Mouse (Mus musculus): ENCODE results near the gene Esrrg. TPM values are rescaled to one million over a fixed set of nuclear protein-coding genes. Genes with fewer than 3 reads are reported as not detected.

Esrrg gene
- polyA plus RNA-seq, 1 experiment from 2014 or later = 21.2 TPM

DNA sequence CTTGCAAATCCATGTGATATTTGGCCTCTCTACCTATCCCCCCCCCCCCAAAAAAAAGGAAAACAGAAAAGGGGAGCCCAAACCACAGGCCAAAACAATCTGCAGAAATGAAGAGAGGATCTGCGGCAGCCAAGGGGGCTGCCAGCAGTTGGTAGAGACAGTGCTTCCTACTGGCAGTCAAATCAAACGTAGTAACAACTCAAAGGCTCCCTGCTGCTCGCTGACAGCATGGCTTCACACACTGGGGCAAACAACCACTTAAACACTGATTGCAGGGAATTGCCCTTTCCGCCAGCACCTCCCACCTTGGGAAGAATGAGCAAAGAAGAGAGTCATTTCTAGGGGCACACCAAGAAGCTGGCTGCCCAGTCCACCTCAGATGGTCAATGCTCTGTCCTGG, 422.7 kb downstream of the Esrrg start:
- ATAC-seq (ENCODE audit: extremely low read depth, insufficient number of reproducible peaks, low FRiP score, low TSS enrichment) = no peak
- no peaks in the 10 kb centered on the region for H3K27me3 ChIP-seq (replicated peaks)
- H3K4me1 ChIP-seq = peaks cover 11% of the 10 kb centered on the region
- H3K36me3 ChIP-seq = no peaks in the 10 kb centered on the region
- H3K9me3 ChIP-seq = no peaks in the 10 kb centered on the region
- H3K27ac ChIP-seq (replicated peaks) = no peak overlapping the region
- H3K4me3 ChIP-seq = no peak overlapping the region
- WGBS = 31% methylated on average over 4 of the region's 4 CpGs
- H3K9ac ChIP-seq = 0 out of 2 replicates have a peak overlapping the region, but pooled peaks have one; percentile 28
- no peak overlapping the region for H3K4me2 ChIP-seq

DNA sequence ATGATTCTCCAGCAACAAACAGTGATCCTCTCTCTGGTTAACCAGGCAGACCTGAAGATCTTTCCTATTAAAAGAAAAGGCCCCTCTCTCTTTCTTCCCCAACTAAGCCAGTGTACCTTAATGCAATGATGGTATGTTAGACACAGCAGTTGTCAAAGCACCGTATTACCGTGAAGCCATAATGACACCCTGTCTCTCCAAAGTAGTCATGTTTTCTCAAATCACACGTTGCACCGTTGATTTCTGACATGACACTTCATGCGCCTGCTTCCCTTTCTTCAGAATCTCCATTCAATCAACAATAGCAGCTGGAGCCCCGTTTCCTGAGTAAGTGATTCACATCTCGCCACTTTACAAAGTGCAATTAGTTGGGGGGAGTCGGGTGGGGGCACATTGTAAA, 427.4 kb downstream of the Esrrg start:
- no peak for ATAC-seq (ENCODE audit: extremely low read depth, insufficient number of reproducible peaks, low FRiP score, low TSS enrichment)
- no peak overlapping the region for H3K27ac ChIP-seq (replicated peaks)
- H3K9ac ChIP-seq = no peak overlapping the region
- no peaks in the 10 kb centered on the region for H3K27me3 ChIP-seq (replicated peaks)
- H3K9me3 ChIP-seq = no peaks in the 10 kb centered on the region
- 34% methylated on average over 8 of the region's 8 CpGs for WGBS
- no peak overlapping the region for H3K4me2 ChIP-seq
- peaks cover 2% of the 10 kb centered on the region; the same call in 1 of the 2 replicates for H3K36me3 ChIP-seq
- H3K4me1 ChIP-seq = peaks cover 10% of the 10 kb centered on the region
- H3K4me3 ChIP-seq = no peak overlapping the region

DNA sequence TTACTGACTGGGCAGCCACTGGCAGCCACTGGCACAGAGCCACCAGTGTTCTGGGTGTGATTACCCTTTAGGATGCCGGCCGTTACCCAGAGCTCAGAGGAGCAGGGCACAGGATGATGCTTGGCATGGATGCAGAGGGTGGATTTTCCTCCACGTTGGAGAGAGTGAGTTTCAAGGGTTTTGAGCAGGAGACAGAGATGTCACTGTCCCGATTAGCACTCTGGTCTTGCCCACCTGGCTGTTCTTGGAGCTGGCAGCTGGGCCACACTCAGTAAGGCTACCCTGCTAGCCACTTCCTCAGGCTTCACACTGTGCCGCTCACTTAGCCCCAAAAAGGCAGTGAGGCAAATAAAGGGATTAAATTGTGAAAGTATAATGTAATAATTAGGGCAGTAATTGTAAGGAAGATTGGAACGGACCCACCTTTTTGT, 438.1 kb downstream of the Esrrg start:
- no peak overlapping the region for H3K4me3 ChIP-seq
- H3K9ac ChIP-seq = no peak overlapping the region
- H3K9me3 ChIP-seq = 0 out of 2 replicates have a peak, but pooled peaks cover 6% of the 10 kb centered on the region
- H3K36me3 ChIP-seq = peaks cover 42% of the 10 kb centered on the region
- H3K4me1 ChIP-seq = peaks cover 4% of the 10 kb centered on the region
- 82% methylated on average over 6 of the region's 6 CpGs for WGBS
- no peak for ATAC-seq (ENCODE audit: extremely low read depth, insufficient number of reproducible peaks, low FRiP score, low TSS enrichment)
- H3K27me3 ChIP-seq (replicated peaks) = no peaks in the 10 kb centered on the region
- H3K27ac ChIP-seq (replicated peaks) = no peak overlapping the region
- H3K4me2 ChIP-seq = no peak overlapping the region

DNA sequence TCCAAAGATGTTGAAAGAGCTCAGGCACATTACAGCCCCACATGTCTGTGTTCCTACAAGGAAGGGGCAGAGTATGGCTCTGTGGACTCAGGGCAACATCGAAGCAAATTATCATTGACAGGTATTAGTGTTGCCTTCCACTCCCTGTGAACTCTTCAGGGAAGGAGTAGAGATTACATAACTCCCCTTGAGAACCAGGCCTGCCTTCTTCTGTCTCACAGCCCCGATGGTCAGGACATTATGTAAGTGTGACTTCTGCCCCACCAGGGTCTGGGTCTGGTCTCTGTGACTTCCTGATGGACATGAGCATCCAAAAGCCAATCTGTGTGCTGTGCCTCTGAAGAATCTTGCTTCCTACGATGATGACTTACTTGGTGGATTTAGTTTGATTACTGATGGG, 438.6 kb downstream of the Esrrg start:
- Histone ChIP-seq H3K36me3 (peaks cover 42% of the 10 kb centered on the region), H3K4me1 (0 out of 2 replicates have a peak, but pooled peaks cover 3% of the 10 kb centered on the region), H3K9ac (no peak overlapping the region), H3K9me3 (0 out of 2 replicates have a peak, but pooled peaks cover 6% of the 10 kb centered on the region), H3K27ac (replicated peaks) (no peak overlapping the region), H3K27me3 (replicated peaks) (no peaks in the 10 kb centered on the region), H3K4me3 (no peak overlapping the region), H3K4me2 (no peak overlapping the region)
- ATAC-seq (ENCODE audit: extremely low read depth, insufficient number of reproducible peaks, low FRiP score, low TSS enrichment) = no peak
- 69% methylated on average over 3 of the region's 3 CpGs for WGBS

DNA sequence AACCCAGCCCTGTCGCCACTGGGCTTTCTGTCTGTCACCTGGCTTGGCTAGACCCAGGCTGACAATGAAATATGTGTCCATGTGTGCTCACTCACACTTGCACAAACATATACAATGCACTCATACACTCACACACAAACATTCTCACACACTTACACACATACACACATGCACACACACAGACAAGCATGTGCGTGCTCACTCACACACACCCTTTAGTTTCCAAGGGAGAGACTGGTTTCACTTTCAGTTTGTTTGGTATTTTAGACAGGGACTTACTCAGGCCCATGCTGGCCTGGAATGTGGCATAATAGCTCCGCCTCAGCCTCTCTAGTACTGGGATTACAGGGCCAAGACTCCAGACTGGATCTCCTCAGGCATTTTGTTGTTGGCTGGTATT, 447.3 kb downstream of the Esrrg start:
- Histone ChIP-seq H3K4me2 (peak overlapping the region; percentile 62), H3K36me3 (no peaks in the 10 kb centered on the region), H3K4me3 (peak overlapping the region; percentile 25), H3K27ac (replicated peaks) (peak overlapping the region; percentile 69), H3K9me3 (no peaks in the 10 kb centered on the region), H3K27me3 (replicated peaks) (no peaks in the 10 kb centered on the region), H3K4me1 (peaks cover 32% of the 10 kb centered on the region), H3K9ac (peak overlapping the region; percentile 6; the same call in 1 of the 2 replicates)
- no peak for ATAC-seq (ENCODE audit: extremely low read depth, insufficient number of reproducible peaks, low FRiP score, low TSS enrichment)
- 41% methylated on average over 3 of the region's 3 CpGs for WGBS

DNA sequence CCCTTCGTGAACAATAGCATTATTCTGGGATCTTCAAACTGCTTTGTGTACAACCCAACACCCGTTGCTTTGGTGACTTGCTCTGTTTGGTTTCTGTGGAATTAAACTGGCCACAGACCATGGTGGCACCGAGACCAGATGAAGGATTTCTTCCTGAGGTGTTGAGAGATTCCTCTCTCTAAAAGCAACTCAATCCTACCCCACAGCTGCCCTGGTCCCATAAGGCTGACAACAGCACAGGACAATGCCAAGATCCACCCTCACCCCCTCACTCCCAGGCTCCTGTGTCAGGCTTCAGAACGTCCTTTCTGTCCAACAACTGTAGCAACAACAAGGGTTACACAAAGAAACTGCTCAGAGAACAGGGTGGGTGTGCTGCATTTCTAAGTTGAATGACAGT, 449.3 kb downstream of the Esrrg start:
- Histone ChIP-seq H3K4me3 (no peak overlapping the region), H3K4me2 (no peak overlapping the region), H3K27me3 (replicated peaks) (no peaks in the 10 kb centered on the region), H3K9me3 (no peaks in the 10 kb centered on the region), H3K9ac (no peak overlapping the region), H3K36me3 (peaks cover 1% of the 10 kb centered on the region; the same call in 1 of the 2 replicates), H3K27ac (replicated peaks) (no peak overlapping the region), H3K4me1 (peaks cover 27% of the 10 kb centered on the region)
- WGBS = 55% methylated on average over 4 of the region's 4 CpGs
- no peak for ATAC-seq (ENCODE audit: extremely low read depth, insufficient number of reproducible peaks, low FRiP score, low TSS enrichment)

DNA sequence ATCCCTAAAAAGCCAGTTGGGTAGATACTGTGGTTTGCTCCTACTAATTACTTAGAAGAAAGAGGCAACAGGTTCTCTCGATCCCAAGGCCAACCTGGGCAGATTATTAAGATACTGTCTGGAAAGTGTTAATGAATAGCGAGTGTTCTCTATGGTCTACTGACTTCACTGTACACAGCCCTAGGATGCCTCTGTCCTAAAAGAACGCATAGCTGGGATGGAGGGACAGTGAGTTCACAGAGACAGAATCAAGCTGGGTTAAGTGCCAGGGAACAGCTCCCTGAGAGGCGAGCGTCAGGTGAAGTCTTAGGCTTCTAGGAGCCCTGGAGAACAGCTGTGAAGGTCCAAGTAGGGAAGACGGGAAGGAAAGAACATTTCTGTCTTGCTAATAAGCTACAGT, 450.4 kb downstream of the Esrrg start:
- H3K27me3 ChIP-seq (replicated peaks) = no peaks in the 10 kb centered on the region
- H3K9ac ChIP-seq = no peak overlapping the region
- H3K4me2 ChIP-seq = no peak overlapping the region
- H3K4me1 ChIP-seq = peaks cover 27% of the 10 kb centered on the region
- no peaks in the 10 kb centered on the region for H3K9me3 ChIP-seq
- no peak for ATAC-seq (ENCODE audit: extremely low read depth, insufficient number of reproducible peaks, low FRiP score, low TSS enrichment)
- no peak overlapping the region for H3K27ac ChIP-seq (replicated peaks)
- 74% methylated on average over 6 of the region's 6 CpGs for WGBS
- H3K36me3 ChIP-seq = peaks cover 10% of the 10 kb centered on the region; the same call in 1 of the 2 replicates
- H3K4me3 ChIP-seq = no peak overlapping the region

DNA sequence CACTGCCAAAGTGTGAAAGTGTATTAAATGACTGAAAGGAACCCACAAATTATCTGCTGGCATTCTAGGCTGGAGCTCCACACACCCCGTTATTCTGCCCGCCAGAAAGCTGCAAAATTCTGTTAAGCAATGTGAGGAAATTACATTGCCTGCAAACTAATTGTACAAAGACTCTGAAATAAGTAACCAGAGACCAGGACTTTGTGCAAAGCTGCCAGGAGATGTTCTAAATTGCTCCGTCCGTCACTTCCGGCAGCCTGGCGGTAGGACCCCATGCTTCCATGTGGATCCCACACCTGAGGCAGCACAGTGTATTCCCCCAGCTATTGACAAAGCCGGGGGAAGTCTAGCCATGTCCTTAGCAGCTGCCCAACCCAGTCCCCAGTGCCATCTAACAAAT, 451.9 kb downstream of the Esrrg start:
- Histone ChIP-seq H3K9me3 (no peaks in the 10 kb centered on the region), H3K9ac (no peak overlapping the region), H3K4me2 (no peak overlapping the region), H3K27ac (replicated peaks) (no peak overlapping the region), H3K4me1 (peaks cover 20% of the 10 kb centered on the region), H3K36me3 (peaks cover 10% of the 10 kb centered on the region; the same call in 1 of the 2 replicates), H3K27me3 (replicated peaks) (no peaks in the 10 kb centered on the region), H3K4me3 (no peak overlapping the region)
- ATAC-seq (ENCODE audit: extremely low read depth, insufficient number of reproducible peaks, low FRiP score, low TSS enrichment) = no peak
- 78% methylated on average over 7 of the region's 7 CpGs for WGBS

DNA sequence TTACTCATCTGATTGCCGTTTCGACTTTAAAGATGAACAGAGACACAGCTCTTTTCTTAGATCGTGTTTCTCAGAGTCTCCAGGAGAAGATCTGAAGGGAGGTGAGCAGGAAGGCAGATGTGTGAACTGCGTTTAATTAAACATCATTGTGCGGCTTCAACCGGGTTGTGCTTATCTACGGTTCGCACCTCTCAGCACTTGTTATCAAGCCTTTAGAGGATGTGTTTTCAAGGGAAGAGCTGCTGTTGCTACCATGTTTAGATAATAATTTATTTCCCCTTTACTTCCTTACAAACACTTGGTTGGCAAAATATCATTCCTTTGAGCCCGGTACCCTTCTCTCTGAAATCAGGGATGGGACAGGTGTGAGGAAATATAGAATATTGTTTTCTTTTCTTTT, 460.2 kb downstream of the Esrrg start:
- H3K27me3 ChIP-seq (replicated peaks) = no peaks in the 10 kb centered on the region
- no peaks in the 10 kb centered on the region for H3K4me1 ChIP-seq
- H3K9me3 ChIP-seq = no peaks in the 10 kb centered on the region
- ATAC-seq (ENCODE audit: extremely low read depth, insufficient number of reproducible peaks, low FRiP score, low TSS enrichment) = no peak
- H3K4me3 ChIP-seq = no peak overlapping the region
- H3K4me2 ChIP-seq = no peak overlapping the region
- peaks cover 11% of the 10 kb centered on the region; the same call in 1 of the 2 replicates for H3K36me3 ChIP-seq
- no peak overlapping the region for H3K9ac ChIP-seq
- H3K27ac ChIP-seq (replicated peaks) = no peak overlapping the region
- WGBS = 46% methylated on average over 9 of the region's 9 CpGs

DNA sequence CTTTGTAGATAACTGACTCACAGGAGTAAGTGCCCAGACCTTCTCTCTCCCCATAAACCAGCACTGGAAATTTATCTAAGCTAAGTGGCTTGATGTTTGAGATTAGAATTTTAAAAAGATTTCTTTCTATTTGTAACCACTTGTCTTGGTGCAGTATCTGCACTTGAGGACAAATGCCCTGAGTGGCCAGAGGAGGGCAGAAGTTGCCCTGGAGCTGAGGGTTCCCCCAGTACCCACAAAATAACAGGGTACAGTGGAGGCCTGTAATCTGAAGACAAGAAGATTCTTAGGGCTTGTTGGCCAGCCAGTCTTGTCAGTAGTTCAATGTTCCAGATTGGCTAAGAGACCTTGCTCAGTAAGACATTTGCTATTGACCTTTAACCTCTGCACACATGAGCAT, 461.3 kb downstream of the Esrrg start:
- Histone ChIP-seq H3K9ac (no peak overlapping the region), H3K27me3 (replicated peaks) (no peaks in the 10 kb centered on the region), H3K4me3 (no peak overlapping the region), H3K36me3 (peaks cover 11% of the 10 kb centered on the region; the same call in 1 of the 2 replicates), H3K27ac (replicated peaks) (no peak overlapping the region), H3K4me2 (no peak overlapping the region), H3K9me3 (no peaks in the 10 kb centered on the region), H3K4me1 (no peaks in the 10 kb centered on the region)
- no peak for ATAC-seq (ENCODE audit: extremely low read depth, insufficient number of reproducible peaks, low FRiP score, low TSS enrichment)

DNA sequence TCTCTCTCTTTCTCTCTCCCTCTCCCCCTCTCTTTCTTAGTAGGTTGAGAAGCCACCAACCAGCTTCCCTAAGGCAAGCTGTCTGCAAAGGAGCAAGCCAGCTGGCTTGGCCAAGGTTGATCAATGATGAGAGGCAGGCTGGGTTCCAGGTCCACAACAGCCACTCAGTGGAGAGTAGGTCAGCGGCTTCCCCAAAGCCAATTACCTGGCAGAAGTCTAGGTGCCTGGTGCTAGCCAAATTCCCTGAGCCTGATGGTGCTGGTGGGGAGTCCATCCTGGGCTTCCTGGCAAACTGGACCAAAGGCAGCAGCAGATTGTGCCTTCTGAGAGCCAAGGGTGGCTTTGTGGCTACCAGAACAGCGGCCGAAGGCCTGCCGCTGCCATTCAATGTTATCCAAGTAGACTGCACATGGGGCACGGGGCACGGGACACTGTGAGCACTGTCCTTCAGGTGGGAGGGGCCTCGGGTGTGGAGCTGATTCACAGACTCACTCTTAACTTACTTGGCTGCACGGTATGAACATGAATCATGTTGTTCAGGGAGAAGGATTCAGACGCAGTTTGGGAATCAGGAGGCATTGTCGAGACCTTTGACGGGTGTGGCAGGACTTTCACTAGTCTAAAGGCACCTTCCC, 469.1 kb downstream of the Esrrg start:
- H3K4me2 ChIP-seq = no peak overlapping the region
- no peak overlapping the region for H3K4me3 ChIP-seq
- no peak overlapping the region for H3K27ac ChIP-seq (replicated peaks)
- H3K36me3 ChIP-seq = 0 out of 2 replicates have a peak, but pooled peaks cover 1% of the 10 kb centered on the region
- H3K27me3 ChIP-seq (replicated peaks) = no peaks in the 10 kb centered on the region
- H3K9ac ChIP-seq = no peak overlapping the region
- H3K4me1 ChIP-seq = peaks cover 35% of the 10 kb centered on the region
- no peak for ATAC-seq (ENCODE audit: extremely low read depth, insufficient number of reproducible peaks, low FRiP score, low TSS enrichment)
- 80% methylated on average over 11 of the region's 11 CpGs for WGBS
- H3K9me3 ChIP-seq = no peaks in the 10 kb centered on the region

DNA sequence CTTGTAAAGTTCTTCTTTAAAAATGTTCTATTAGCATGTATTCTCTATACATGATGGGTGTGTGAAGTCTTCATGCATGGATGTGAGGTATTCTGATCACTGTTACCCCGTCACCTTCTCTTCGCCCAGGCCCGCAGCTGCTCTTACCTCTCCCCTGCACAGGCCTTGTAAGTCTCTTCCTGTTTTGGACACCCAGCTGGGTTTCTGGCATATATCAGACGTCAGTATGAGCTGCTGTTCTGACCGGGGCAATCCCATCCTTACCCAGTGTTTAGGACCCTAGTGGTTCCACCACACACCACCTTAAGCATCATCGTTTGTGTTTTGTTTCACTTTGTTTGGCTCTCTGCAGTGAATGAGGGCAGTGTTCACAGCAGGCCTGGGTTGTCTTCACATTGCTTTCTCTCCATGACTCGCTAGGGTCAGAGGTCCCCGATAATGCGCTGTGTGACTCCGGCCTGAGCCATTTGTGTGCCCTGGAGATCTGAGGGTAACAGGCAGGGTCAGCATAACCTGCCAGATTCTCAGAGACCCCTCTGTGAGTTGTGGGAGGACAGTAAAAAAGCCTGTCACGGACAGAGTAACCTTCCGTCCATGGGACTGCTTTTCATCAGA, 471.8 kb downstream of the Esrrg start:
- no peaks in the 10 kb centered on the region for H3K27me3 ChIP-seq (replicated peaks)
- H3K36me3 ChIP-seq = no peaks in the 10 kb centered on the region
- H3K9me3 ChIP-seq = no peaks in the 10 kb centered on the region
- ATAC-seq (ENCODE audit: extremely low read depth, insufficient number of reproducible peaks, low FRiP score, low TSS enrichment) = no peak
- H3K27ac ChIP-seq (replicated peaks) = peak overlapping the region; percentile 46; the same call in 1 of the 2 replicates
- H3K4me3 ChIP-seq = no peak overlapping the region
- WGBS = 35% methylated on average over 12 of the region's 12 CpGs
- no peak overlapping the region; the same call in 1 of the 2 replicates for H3K9ac ChIP-seq
- peak overlapping the region; percentile 30; the same call in 1 of the 2 replicates for H3K4me2 ChIP-seq
- H3K4me1 ChIP-seq = peaks cover 49% of the 10 kb centered on the region
